Mouse (Mus musculus): Measurements from ENCODE around the gene Ttc13. TPM values are rescaled to one million over a fixed set of nuclear protein-coding genes. Genes with fewer than 3 reads are reported as not detected.

Ttc13 gene
- polyA plus RNA-seq, 1 experiment: 9.2 TPM

DNA sequence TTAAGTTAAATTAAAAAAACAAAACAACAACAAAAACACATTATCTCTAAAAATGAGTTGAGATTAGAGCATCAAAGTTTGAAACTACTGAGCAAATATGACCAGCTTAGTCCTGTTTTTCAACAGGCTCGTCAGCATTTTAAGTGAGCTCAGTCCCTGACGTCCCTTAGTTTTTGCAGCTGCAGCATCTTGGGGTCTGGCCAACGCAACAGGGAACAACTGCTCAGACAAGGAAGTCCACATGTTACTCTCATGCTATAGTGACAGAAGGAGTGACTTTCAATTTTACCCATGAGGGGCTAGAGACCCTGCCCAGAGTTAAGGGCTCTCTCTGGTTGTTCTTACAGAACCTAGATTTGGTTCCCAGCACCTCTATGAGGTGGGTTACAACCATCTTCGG, 17.4 kb downstream of the Ttc13 start:
- H3K36me3 ChIP-seq (ENCODE audit: control insufficient read depth, insufficient read depth, low read length): no peaks in the 10 kb centered on the region
- TF ChIP-seq POLR2A (IDR thresholded peaks at IDR 0.05; ENCODE audit: control insufficient read depth, low read depth, low read length) (no peak), CTCF (IDR thresholded peaks at IDR 0.05; ENCODE audit: control insufficient read depth, insufficient read depth, insufficient replicate concordance, low read depth, low read length) (no peak)
- no peak overlapping the region for H3K27ac ChIP-seq (ENCODE audit: control insufficient read depth, insufficient read depth, low read depth, low read length)

DNA sequence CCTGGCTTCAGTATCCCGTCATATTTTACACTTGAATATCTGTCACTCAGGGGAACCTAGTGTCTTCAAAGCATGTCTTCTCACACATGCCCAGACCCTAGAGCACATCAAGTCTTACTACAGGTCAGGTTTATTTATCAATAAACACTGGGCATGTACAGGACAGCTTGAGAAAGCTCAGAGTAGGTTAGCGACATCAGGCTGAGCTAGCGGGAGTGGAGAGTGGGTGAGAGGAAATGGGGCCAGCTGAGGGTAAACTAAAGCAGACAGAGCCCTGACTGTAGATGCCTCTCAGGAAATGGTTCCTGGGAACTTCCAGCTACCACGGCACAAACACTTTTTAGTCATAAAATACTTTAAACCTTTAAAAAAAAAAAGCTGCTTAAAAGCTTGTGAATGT, 18.3 kb downstream of the Ttc13 start:
- Histone ChIP-seq H3K27ac (ENCODE audit: control insufficient read depth, insufficient read depth, low read depth, low read length) (no peak overlapping the region), H3K4me3 (ENCODE audit: control insufficient read depth, low read depth, low read length) (no peak overlapping the region), H3K4me1 (ENCODE audit: control insufficient read depth, insufficient read depth, low read length) (no peaks in the 10 kb centered on the region), H3K27me3 (ENCODE audit: control insufficient read depth, insufficient read depth, low read length) (no peaks in the 10 kb centered on the region), H3K36me3 (ENCODE audit: control insufficient read depth, insufficient read depth, low read length) (no peaks in the 10 kb centered on the region)
- TF ChIP-seq CTCF (IDR thresholded peaks at IDR 0.05; ENCODE audit: control insufficient read depth, insufficient read depth, insufficient replicate concordance, low read depth, low read length): no peak
- TF ChIP-seq POLR2A (IDR thresholded peaks at IDR 0.05; ENCODE audit: control insufficient read depth, low read depth, low read length): no peak

More for the DNA sequence above, 17.4 kb downstream of the Ttc13 start:
- no peaks in the 10 kb centered on the region for H3K27me3 ChIP-seq (ENCODE audit: control insufficient read depth, insufficient read depth, low read length)
- H3K4me1 ChIP-seq (ENCODE audit: control insufficient read depth, insufficient read depth, low read length): no peaks in the 10 kb centered on the region
- no peak overlapping the region for H3K4me3 ChIP-seq (ENCODE audit: control insufficient read depth, low read depth, low read length)

DNA sequence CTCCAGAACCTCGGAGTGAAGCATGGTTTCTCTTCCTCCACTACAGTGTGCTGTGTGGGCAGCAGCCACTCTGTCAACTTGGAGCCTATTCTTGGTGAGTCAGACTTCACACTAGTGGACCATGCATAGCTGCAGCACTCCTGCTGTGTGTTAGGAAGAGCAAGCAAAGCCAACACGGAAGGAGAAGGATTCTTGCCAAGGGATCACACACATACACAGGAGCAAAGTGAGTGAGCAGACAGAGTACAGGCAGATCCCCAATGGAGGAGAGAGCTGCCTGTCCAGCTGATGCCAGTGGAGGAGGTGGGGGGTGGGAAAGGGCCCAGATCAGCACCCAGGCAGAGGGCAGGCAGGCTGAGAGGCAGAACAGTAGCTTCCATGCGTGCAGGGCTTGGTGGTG, 19.6 kb downstream of the Ttc13 start:
- Histone ChIP-seq H3K4me1 (ENCODE audit: control insufficient read depth, insufficient read depth, low read length) (no peaks in the 10 kb centered on the region), H3K27me3 (ENCODE audit: control insufficient read depth, insufficient read depth, low read length) (no peaks in the 10 kb centered on the region), H3K36me3 (ENCODE audit: control insufficient read depth, insufficient read depth, low read length) (no peaks in the 10 kb centered on the region), H3K4me3 (ENCODE audit: control insufficient read depth, low read depth, low read length) (no peak overlapping the region), H3K27ac (ENCODE audit: control insufficient read depth, insufficient read depth, low read depth, low read length) (no peak overlapping the region)
- TF ChIP-seq CTCF (IDR thresholded peaks at IDR 0.05; ENCODE audit: control insufficient read depth, insufficient read depth, insufficient replicate concordance, low read depth, low read length) (no peak), POLR2A (IDR thresholded peaks at IDR 0.05; ENCODE audit: control insufficient read depth, low read depth, low read length) (no peak)

DNA sequence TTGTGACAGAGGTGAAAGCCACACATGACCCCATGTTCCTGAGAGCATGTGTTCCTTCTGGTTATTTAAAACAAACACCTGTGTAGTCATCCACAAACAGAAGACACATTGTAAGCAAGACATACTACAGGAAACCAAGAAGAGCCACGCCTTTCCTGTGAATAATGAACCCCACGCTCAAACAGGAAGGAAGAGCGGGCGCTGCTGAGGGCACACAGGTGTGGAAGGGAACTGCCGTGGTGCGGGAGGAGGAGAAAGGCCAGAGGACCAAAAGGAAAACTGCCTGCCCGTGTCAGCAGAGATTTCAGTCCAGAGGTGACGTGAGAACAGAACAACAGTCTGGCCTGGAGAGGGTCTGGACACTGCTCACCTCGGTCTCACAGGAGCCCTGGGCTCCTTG, 20.8 kb downstream of the Ttc13 start:
- H3K4me3 ChIP-seq (ENCODE audit: control insufficient read depth, low read depth, low read length): no peak overlapping the region
- H3K36me3 ChIP-seq (ENCODE audit: control insufficient read depth, insufficient read depth, low read length): no peaks in the 10 kb centered on the region
- H3K4me1 ChIP-seq (ENCODE audit: control insufficient read depth, insufficient read depth, low read length): no peaks in the 10 kb centered on the region
- TF ChIP-seq POLR2A (IDR thresholded peaks at IDR 0.05; ENCODE audit: control insufficient read depth, low read depth, low read length) (no peak), CTCF (IDR thresholded peaks at IDR 0.05; ENCODE audit: control insufficient read depth, insufficient read depth, insufficient replicate concordance, low read depth, low read length) (no peak)
- H3K27me3 ChIP-seq (ENCODE audit: control insufficient read depth, insufficient read depth, low read length): no peaks in the 10 kb centered on the region
- no peak overlapping the region for H3K27ac ChIP-seq (ENCODE audit: control insufficient read depth, insufficient read depth, low read depth, low read length)

DNA sequence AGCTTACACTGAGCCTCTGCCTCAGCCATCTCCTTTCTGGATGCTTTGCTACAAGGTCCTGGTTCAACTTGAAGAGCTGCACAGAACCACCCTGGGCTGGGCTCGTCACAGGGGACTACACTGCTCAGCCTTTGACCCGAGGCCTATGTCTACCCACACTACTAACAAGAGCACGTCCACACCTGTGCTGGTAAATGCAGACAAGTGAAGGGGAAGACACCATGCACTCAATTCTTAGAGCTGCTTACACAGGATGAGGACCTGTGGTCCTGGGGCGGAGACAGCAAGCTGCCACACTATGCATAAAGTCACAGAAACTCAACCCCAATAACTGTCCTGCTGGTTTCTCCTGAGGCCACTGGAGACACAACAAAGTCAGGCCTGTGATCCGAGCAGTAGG, 21.5 kb downstream of the Ttc13 start:
- Histone ChIP-seq H3K4me3 (ENCODE audit: control insufficient read depth, low read depth, low read length) (no peak overlapping the region), H3K27ac (ENCODE audit: control insufficient read depth, insufficient read depth, low read depth, low read length) (no peak overlapping the region), H3K4me1 (ENCODE audit: control insufficient read depth, insufficient read depth, low read length) (no peaks in the 10 kb centered on the region), H3K36me3 (ENCODE audit: control insufficient read depth, insufficient read depth, low read length) (no peaks in the 10 kb centered on the region), H3K27me3 (ENCODE audit: control insufficient read depth, insufficient read depth, low read length) (no peaks in the 10 kb centered on the region)
- TF ChIP-seq POLR2A (IDR thresholded peaks at IDR 0.05; ENCODE audit: control insufficient read depth, low read depth, low read length) (no peak), CTCF (IDR thresholded peaks at IDR 0.05; ENCODE audit: control insufficient read depth, insufficient read depth, insufficient replicate concordance, low read depth, low read length) (no peak)

DNA sequence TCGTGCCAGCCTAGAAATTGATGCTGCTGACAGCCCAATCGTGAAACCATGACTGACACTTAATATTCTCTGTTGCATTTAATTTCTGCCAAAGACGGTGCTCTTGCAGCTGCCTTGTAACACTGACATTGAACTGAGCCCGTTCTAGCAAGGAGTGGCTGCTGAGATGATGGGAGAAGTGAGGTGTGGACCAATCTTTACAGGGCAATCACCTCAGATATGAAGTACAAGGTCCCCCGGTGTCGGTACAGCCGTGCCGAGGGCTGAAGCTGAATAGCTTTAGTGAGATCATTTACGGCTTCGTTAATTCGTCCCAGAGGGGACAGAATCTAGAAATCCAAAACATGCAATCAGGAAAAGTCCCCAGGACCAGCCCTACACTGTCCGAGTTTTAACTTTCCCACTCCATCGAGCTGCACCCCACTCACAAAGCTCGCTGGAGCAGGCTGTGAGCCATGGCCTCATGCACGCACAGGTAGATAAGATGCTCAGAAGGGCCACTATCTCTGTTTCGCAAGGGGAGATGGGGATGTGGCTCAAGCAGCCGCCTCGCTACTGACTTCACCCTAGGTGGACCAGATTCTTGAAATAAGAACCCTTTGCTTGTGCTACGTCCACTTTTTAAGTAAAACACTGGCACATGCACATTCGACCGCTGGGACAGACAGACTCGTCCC, 26.2 kb downstream of the Ttc13 start:
- no peak overlapping the region for H3K27ac ChIP-seq (ENCODE audit: control insufficient read depth, insufficient read depth, low read depth, low read length)

DNA sequence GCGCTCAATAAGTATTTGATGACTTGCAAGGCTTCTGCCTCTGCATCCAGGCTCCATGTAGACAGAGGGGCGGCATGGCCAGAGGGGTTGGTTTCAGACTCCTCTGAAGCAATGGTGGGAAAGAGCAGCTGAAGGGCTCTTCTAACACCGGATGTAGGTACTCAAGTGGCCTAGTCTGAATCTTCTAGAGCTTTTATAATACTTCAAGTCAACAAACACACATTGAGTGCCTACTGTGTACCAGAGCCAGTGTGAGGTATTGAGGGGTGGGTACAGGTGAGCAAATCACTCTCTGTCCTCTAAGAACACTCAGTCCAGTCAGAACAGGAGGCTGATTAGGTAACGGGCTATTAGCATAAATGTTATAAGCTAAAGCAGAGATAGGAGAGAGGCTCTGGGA, 30.1 kb downstream of the Ttc13 start:
- Histone ChIP-seq H3K36me3 (ENCODE audit: control insufficient read depth, insufficient read depth, low read length) (no peaks in the 10 kb centered on the region; the same call in 1 of the 2 replicates), H3K27ac (ENCODE audit: control insufficient read depth, insufficient read depth, low read depth, low read length) (no peak overlapping the region), H3K27me3 (ENCODE audit: control insufficient read depth, insufficient read depth, low read length) (no peaks in the 10 kb centered on the region), H3K4me3 (ENCODE audit: control insufficient read depth, low read depth, low read length) (no peak overlapping the region), H3K4me1 (ENCODE audit: control insufficient read depth, insufficient read depth, low read length) (no peaks in the 10 kb centered on the region)
- TF ChIP-seq POLR2A (IDR thresholded peaks at IDR 0.05; ENCODE audit: control insufficient read depth, low read depth, low read length) (no peak), CTCF (IDR thresholded peaks at IDR 0.05; ENCODE audit: control insufficient read depth, insufficient read depth, insufficient replicate concordance, low read depth, low read length) (no peak)

More for the DNA sequence above, 26.2 kb downstream of the Ttc13 start:
- H3K36me3 ChIP-seq (ENCODE audit: control insufficient read depth, insufficient read depth, low read length): no peaks in the 10 kb centered on the region
- no peak overlapping the region for H3K4me3 ChIP-seq (ENCODE audit: control insufficient read depth, low read depth, low read length)
- TF ChIP-seq POLR2A (IDR thresholded peaks at IDR 0.05; ENCODE audit: control insufficient read depth, low read depth, low read length) (no peak), CTCF (IDR thresholded peaks at IDR 0.05; ENCODE audit: control insufficient read depth, insufficient read depth, insufficient replicate concordance, low read depth, low read length) (no peak)
- H3K27me3 ChIP-seq (ENCODE audit: control insufficient read depth, insufficient read depth, low read length): no peaks in the 10 kb centered on the region
- no peaks in the 10 kb centered on the region for H3K4me1 ChIP-seq (ENCODE audit: control insufficient read depth, insufficient read depth, low read length)
